Mouse (Mus musculus): ENCODE data around the gene Chrna9. TPM values are rescaled to one million over a fixed set of nuclear protein-coding genes. Genes with fewer than 3 reads are reported as not detected.

The Chrna9 gene
- 10 to 100 TPM; 25.6 to 32.2 TPM for total RNA-seq (2021)
- long read RNA-seq, experiment 1, transcript Chrna9-201 (5 exons, 1,843 nt) = major isoform, 61 of 72 reads
- long read RNA-seq, experiment 1, partial matches to known transcripts = 11 of 72 reads
- long read RNA-seq, experiment 1, other reads (novel, unspliced or antisense) = 0 of 72 reads
- long read RNA-seq, experiment 2, transcript Chrna9-201 (5 exons, 1,843 nt) = major isoform, 77 of 87 reads
- long read RNA-seq, experiment 2, partial matches to known transcripts = 7 of 87 reads
- long read RNA-seq, experiment 2, other reads (novel, unspliced or antisense) = 2 of 87 reads

DNA sequence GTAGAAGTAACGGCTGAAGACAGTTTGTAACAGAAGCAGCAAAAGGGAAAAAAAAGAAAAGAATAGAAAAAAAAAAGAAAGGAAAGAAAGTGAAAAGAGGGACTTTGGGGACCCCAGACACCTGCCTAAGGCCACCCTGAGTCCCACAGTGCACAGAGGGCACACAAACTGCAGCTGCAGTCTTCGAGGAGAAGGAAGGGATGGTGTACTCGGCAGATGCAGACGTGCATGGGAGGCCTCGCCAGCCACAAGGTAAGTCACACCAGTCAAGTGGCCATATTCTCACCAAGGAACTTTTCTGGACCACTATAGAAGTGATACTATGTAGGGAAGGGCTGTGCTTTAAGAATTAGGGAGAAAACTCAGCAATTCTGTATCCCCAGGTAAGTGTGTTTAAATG is at the start of gene Chrna9:
Gene Chrna9 (plus strand): TSS at position 139 of the 400 bp plus-strand sequence.
- no peak for DNase-seq (ENCODE audit: low spot score in 2 of 2)

DNA sequence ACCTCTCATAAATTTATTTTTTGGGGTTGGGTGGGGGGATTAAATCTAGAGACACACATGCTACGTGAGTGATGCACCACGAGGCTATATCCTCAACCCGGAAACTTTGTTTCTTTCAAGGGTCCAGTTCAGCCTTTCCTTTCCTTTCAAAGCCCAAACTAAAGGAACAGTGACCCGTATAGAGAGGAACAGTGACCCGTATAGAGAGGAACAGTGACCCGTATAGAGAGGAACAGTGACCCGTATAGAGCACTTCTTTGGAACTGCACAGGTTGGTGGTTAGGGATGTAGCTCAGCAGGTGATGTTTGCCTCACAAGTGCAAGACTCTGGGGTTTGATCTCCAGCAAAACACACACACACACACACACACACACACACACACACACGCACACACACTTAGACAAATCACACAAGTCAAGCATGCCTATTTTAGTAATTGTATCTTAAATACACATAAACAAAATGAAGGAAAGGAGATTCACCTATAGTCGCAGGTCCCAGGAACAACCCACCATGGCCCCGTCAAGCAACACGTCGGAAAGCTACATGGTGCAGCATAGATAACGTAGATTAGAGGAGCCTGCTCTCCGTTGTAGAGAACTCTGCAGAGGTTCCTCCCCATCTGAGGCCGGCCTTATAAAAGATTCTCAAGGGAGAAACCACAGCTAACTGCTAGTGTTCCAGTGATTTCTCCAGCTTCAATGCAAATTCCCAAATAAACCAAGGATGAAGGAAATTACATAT is 48.9 kb upstream of the Chrna9 start:
- no peak for DNase-seq (ENCODE audit: low spot score in 2 of 2)

DNA sequence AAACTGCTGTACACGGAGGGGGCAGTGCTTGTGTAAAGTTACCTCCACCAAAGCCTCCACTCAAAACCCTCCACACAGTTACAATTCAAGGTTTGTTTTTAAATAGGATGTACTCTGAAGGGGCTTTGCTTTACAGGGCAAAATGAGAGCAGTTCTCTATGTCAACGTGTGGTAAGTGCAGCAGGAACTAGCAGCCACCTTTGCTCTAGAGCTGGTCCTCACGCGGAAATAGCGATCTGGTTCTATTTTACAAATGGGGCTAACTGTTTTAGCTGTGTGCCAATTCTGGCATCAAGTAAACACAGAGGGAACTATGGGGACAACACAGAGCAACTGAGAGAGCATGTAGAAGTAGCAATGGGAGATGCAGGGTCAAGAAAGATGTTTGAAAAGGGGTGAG is 46.6 kb upstream of the Chrna9 start:
- no peak for DNase-seq (ENCODE audit: low spot score in 2 of 2)

GRCm38 (mm10) chr5:65888998-65889397 is 45.7 kb upstream of the Chrna9 start:
- no peak for DNase-seq (ENCODE audit: low spot score in 2 of 2)

- DNase-seq (ENCODE audit: low spot score in 2 of 2) = no peak
These were observed 43.4 kb upstream of the Chrna9 start for GRCm38 (mm10) chr5:65891251-65891826.

DNA sequence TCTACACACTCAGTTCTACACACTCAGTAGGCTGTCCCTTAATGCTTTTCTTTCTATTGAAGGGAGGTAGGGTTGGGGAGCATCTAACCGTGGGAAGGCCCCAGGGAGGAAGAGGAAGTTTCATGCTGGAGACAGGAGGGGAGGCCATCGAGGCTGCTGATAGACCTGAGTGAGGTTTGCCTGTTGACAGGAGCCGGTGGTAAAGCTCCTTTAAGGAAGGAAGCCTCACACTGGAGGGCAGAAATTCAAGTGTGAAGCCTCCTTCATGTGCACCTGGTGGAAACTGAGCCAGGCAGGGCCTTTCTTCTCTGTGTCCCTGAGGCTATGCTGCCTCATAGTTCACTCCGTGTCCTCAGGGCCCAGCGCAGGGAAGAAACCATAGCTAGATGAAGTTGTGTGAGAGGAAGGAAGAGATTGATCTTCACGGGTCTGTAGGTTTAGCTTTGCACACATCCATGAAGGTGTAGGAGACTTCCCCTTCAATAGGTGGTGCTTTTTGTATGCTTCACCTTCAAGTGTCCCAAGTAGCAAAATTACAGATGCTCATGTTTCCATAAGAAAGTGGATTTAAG is 39.5 kb upstream of the Chrna9 start:
- DNase-seq (ENCODE audit: low spot score in 2 of 2) = no peak

GRCm38 (mm10) chr5:65895764-65896163 is 39.0 kb upstream of the Chrna9 start:
- no peak for DNase-seq (ENCODE audit: low spot score in 2 of 2)

DNA sequence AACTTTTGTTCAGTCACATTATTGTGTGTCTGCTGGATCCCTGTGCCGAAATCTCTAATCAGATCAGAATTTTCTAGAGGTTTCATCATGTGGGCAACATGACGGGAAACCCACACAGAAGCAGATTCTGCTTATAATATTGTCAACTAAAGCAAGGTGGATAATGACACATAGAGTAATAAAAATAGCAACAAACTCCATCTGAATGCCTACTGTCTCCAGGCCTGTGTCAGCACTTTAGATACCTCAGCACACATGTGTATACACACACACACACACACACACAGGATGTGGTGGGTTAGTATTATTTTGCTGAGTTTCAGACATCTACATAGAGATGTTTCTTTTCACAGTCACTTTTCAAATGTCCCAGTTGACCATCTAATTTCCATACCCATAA is 37.0 kb upstream of the Chrna9 start:
- no peak for DNase-seq (ENCODE audit: low spot score in 2 of 2)

- DNase-seq (ENCODE audit: low spot score in 2 of 2) = no peak
These were observed 36.0 kb upstream of the Chrna9 start for GRCm38 (mm10) chr5:65898683-65899082.

GRCm38 (mm10) chr5:65900113-65900512 is 34.6 kb upstream of the Chrna9 start:
- DNase-seq (ENCODE audit: low spot score in 2 of 2) = no peak

DNA sequence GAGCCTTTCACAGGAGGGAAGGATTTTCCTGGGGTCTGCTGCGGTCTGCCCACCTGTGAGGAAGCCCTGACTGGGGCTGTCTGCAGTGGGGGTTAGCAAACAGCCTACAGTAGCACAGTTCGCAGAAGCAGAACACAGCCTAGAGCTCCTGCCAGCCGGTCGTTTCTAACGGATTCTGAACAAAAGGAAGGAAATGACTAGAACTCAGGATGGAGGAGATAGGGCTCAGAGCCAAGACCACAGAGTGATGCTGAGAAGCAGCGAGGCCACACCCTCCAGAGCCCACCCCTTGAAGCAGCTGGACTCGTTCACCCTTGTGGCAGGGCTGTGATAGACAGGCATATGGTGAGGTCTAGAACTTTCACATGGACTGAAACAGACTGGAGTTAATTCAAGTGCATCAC is 33.9 kb upstream of the Chrna9 start:
- DNase-seq (ENCODE audit: low spot score in 2 of 2) = peak in 1 of 2 experiments; percentile 20

DNA sequence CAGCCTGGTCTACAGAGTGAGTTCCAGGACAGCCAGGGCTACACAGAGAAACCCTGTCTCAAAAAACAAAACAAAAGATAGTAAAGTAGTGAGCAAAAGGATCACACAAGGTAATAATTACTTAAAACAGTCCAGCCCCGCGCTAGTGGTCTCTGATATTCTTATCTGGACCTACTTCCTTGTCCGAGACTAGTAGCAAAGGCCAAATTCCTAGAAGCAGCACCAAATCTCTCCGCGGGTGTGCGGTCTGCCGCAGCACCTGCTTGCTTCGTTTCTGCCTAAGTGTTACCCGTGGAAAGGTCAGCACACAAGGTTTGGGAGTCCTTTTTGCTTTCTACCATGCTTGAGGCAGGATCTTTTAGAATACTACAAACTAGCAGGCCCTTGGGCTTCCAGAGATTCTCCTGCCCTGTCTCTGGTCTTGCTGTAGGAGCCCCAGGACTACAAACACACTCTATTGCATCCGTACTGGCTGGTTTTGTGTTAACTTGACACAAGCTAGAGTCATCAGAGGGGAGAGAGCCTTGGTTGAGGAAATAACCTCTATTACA is 32.8 kb upstream of the Chrna9 start:
- no peak for DNase-seq (ENCODE audit: low spot score in 2 of 2)

GRCm38 (mm10) chr5:65902811-65903210 is 31.9 kb upstream of the Chrna9 start:
- DNase-seq (ENCODE audit: low spot score in 2 of 2) = no peak

DNA sequence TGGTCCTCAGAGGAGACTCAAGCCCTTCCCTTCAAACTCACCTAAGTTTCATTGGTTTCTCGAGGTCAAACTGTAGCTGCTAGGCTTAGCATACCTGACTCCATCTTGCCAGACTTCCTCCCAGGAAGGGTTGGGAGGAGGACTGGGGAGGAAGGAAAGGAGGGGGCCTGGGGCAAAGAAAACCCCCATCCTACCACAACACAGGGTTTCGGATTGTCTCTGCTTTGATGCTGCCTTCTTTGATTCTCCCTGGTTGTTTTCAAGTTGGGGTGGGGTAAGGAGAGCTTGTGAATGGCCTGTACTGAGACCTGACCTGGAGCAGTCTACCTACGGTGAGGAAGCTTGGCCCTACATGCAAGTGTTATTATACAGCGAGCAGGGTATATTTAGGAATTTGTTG is 30.2 kb upstream of the Chrna9 start:
- no peak for DNase-seq (ENCODE audit: low spot score in 2 of 2)

GRCm38 (mm10) chr5:65908751-65909150 is 26.0 kb upstream of the Chrna9 start:
- DNase-seq (ENCODE audit: low spot score in 2 of 2) = no peak

DNA sequence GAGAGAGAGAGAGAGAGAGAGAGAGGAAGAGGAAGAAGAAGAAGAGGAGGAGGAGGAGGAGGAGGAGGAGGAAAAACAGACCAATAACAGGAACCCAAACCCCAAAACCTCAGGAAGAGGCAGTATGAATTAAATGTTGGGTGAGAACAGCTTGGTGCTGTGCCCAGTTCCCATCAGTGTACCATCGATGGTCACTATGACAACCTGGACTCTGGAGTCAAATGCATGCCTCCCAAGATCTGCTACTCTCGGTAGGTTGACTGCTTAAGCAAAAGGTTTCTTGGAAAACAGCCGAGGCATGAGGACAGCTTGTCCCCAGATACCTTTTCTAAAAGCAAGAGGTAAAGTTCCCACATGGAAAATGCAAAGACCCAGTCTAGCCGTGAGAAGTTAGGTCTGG is 25.4 kb upstream of the Chrna9 start:
- DNase-seq (ENCODE audit: low spot score in 2 of 2) = no peak

GRCm38 (mm10) chr5:65910398-65910797 is 24.3 kb upstream of the Chrna9 start:
- DNase-seq (ENCODE audit: low spot score in 2 of 2) = no peak

- peak in 1 of 2 experiments; percentile 31 for DNase-seq (ENCODE audit: low spot score in 2 of 2)
These were observed 23.0 kb upstream of the Chrna9 start for GRCm38 (mm10) chr5:65911676-65912075.

DNA sequence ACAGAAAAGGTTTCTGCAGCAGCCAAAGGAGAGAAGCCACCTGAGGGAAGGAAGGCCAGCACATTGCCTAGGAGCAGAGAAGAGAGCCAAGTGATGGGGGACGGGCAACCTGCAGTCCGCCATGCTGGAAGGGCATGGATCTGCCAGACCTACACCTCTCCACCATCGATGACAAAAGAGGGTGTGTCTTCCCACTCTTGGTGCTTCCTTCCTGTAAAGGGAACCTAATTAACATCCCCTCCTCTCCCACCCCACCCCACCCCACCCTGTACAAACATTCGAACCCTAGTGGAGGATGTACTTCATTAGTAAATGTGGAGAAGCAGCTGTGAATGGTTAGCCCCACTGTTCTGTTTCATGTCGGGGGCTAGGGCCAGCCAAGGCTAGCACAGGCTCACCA is 22.5 kb upstream of the Chrna9 start:
- DNase-seq (ENCODE audit: low spot score in 2 of 2) = no peak

GRCm38 (mm10) chr5:65913126-65913525 is 21.6 kb upstream of the Chrna9 start:
- no peak for DNase-seq (ENCODE audit: low spot score in 2 of 2)

GRCm38 (mm10) chr5:65914342-65914741 is 20.4 kb upstream of the Chrna9 start:
- DNase-seq (ENCODE audit: low spot score in 2 of 2) = no peak

- no peak for DNase-seq (ENCODE audit: low spot score in 2 of 2)
These were observed 17.8 kb upstream of the Chrna9 start for GRCm38 (mm10) chr5:65916930-65917329.
